Mouse (Mus musculus): ENCODE data around the gene Adssl1.

- TF ChIP-seq POLR2A (IDR thresholded peaks at IDR 0.05; ENCODE audit: extremely low read depth, insufficient read depth, low read length) (no peak), CTCF (IDR thresholded peaks at IDR 0.05; ENCODE audit: extremely low read depth, insufficient read depth, low read length) (no peak)
These were observed 26.7 kb upstream of the Adssl1 start for GRCm38 (mm10) chr12:112592985-112593734.

Data from cortical plate, adult 2 months (tissue).